Mouse (Mus musculus) embryo, embryonic 10 days (tissue): ENCODE results near the gene Gm3486.
"Not testable (repeated sequence)": the region's sequence is repeated elsewhere in the genome, so short reads cannot be mapped to it uniquely, and the experiment has no call there.

ENCODE experiments used
- DNase-seq: peaks from one replicate; pipeline ENCODE4 v3.0.0-alpha.2; 2015; ENCODE audit warnings: low spot score

Gene Gm3486

GRCm38 (mm10) chr14:41489385-41489784 is at the start of gene Gm3486:
Gene Gm3486 (minus strand): TSS chr14:41489485.
- not testable (repeated sequence) for DNase-seq

DNA sequence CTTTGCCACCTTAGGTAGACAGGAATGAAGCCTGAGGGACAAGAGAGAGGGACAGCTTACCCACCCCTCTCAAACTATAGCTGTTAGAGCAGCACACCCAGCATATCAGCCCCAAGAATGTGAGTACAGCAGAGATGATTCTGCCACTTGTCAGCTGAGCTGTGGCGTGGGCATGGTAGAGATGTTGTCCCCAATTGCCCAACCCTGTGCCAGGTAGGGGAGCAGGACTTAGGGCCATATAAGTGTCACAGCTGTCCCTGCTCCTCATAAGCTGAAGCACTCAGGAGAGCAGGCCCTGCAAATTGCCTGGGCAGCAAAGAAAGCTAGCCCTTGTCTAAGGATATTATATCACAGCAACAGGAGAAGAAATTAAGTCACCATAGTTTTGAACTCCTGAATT is 35.4 kb upstream of the Gm3486 start:
- DNase-seq, result not testable (repeated sequence)

DNA sequence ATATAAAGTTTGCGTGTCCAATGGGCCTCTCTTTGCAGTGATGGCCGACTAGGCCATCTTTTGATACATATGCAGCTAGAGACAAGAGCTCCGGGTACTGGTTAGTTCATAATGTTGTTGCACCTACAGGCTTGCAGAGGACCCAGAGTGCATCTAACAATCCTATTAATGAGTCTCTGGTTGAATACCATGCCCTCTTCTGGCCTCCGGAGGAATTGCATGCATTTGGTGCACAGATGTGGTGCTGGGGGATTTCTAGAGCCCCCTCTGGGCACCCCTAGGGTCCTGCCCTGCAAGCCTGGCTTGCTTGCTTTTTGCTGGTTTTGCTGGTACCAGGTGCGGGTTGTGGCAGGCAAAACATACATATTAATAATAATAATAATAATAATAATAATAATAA is 31.4 kb upstream of the Gm3486 start:
- not testable (repeated sequence) for DNase-seq

DNA sequence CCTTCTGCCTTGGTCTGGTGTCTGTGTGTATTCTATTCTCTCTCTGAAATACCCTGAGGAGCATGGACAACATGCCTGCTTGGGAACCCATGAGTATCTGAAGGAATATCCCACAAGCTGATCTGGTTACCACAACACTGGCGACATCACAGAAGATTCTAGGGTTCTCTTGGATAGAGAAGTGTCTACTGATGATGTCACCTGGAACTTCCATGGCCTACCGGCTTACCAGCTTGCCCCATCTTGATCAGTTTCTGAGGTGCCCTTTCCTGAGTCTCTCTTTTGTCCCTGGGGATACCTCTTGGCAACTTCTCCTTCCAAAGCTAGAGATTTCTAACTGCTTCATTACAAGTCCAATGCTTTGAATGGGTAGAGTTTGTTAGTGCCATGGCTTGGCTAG is 35.9 kb downstream of the Gm3486 start, which contains the start of gene Gm7954:
Gene Gm7954, minus strand, starts transcription at position 101 of the 400 bp plus-strand sequence.
- not testable (repeated sequence) for DNase-seq
